Mouse (Mus musculus) macrophage (primary cell): Measurements from ENCODE around the gene Hoxa3. TPM values are rescaled to one million over a fixed set of nuclear protein-coding genes. Genes with fewer than 3 reads are reported as not detected.

Source experiments
- H3K27ac ChIP-seq: fragments of 350-480 bp; formaldehyde crosslinking; 2 replicates; pipeline ENCODE4 v1.9.0; 2021
- H3K36me3 ChIP-seq: fragments of 350-480 bp; formaldehyde crosslinking; 2 replicates; pipeline ENCODE4 v1.9.0; 2021; ENCODE audit errors: inconsistent target
- H3K4me3 ChIP-seq: fragments of 350-480 bp; formaldehyde crosslinking; 2 replicates; pipeline ENCODE4 v1.9.0; 2021; ENCODE audit errors: inconsistent target
- H3K79me2 ChIP-seq: fragments of 350-480 bp; formaldehyde crosslinking; 2 replicates; pipeline ENCODE4 v1.9.0; 2021; ENCODE audit errors: inconsistent target
- WGBS: methylation state at CpG from one replicate; pipeline ENCODE4 v1.1.7; 2026; ENCODE audit warnings: inconsistent platforms; ENCODE audit not compliant: missing documents; 5-methylcytosine and 5-hydroxymethylcytosine counted together
- polyA plus RNA-seq: library from polyadenylated mRNA; stranded (reverse); fragments of 250-400 nt; gene quantifications from 3 replicates; pipeline ENCODE4 v1.2.4, GENCODE M21; 2018; ENCODE audit warnings: inconsistent platforms

The Hoxa3 gene
- polyA plus RNA-seq, 1 experiment from 2014 or later, result 0.04 TPM

- no peaks in the 10 kb centered on the region for H3K79me2 ChIP-seq
- 85% methylated on average over 6 of the region's 6 CpGs for WGBS
- no peak overlapping the region for H3K27ac ChIP-seq
- no peak overlapping the region for H3K4me3 ChIP-seq
- H3K36me3 ChIP-seq, result no peaks in the 10 kb centered on the region
Observed at GRCm38 (mm10) chr6:52184668-52185067, 28.5 kb downstream of the Hoxa3 start.

- Histone ChIP-seq H3K79me2 (no peaks in the 10 kb centered on the region), H3K36me3 (no peaks in the 10 kb centered on the region), H3K4me3 (no peak overlapping the region), H3K27ac (no peak overlapping the region)
- WGBS, result 93% methylated on average over 10 of the region's 10 CpGs
Observed at GRCm38 (mm10) chr6:52183311-52184080, 29.6 kb downstream of the Hoxa3 start.

- Histone ChIP-seq H3K79me2 (no peaks in the 10 kb centered on the region), H3K4me3 (no peak overlapping the region), H3K36me3 (no peaks in the 10 kb centered on the region), H3K27ac (no peak overlapping the region)
- WGBS, result 100% methylated on average over 1 of the region's 1 CpGs
Observed at GRCm38 (mm10) chr6:52182793-52183192, 30.3 kb downstream of the Hoxa3 start.

GRCm38 (mm10) chr6:52182030-52182429 lies 31.1 kb downstream of the Hoxa3 start:
- H3K79me2 ChIP-seq, result no peaks in the 10 kb centered on the region
- no peak overlapping the region for H3K27ac ChIP-seq
- no peak overlapping the region for H3K4me3 ChIP-seq
- 100% methylated on average over 2 of the region's 2 CpGs for WGBS
- no peaks in the 10 kb centered on the region for H3K36me3 ChIP-seq

- no peaks in the 10 kb centered on the region for H3K36me3 ChIP-seq
- WGBS, result 100% methylated on average over 3 of the region's 3 CpGs
- no peak overlapping the region for H3K27ac ChIP-seq
- H3K79me2 ChIP-seq, result no peaks in the 10 kb centered on the region
- H3K4me3 ChIP-seq, result no peak overlapping the region
Observed at GRCm38 (mm10) chr6:52180726-52181125, 32.4 kb downstream of the Hoxa3 start.

- WGBS, result 96% methylated on average over 11 of the region's 11 CpGs
- Histone ChIP-seq H3K79me2 (no peaks in the 10 kb centered on the region), H3K36me3 (no peaks in the 10 kb centered on the region), H3K4me3 (no peak overlapping the region), H3K27ac (no peak overlapping the region)
Observed at GRCm38 (mm10) chr6:52180213-52180710, 32.9 kb downstream of the Hoxa3 start.

- Histone ChIP-seq H3K4me3 (no peak overlapping the region), H3K79me2 (no peaks in the 10 kb centered on the region), H3K27ac (no peak overlapping the region), H3K36me3 (no peaks in the 10 kb centered on the region)
- 93% methylated on average over 8 of the region's 10 CpGs for WGBS
Observed at GRCm38 (mm10) chr6:52179690-52180089, 33.4 kb downstream of the Hoxa3 start.

GRCm38 (mm10) chr6:52178918-52179665 lies 34.0 kb downstream of the Hoxa3 start:
- Histone ChIP-seq H3K79me2 (no peaks in the 10 kb centered on the region), H3K27ac (no peak overlapping the region), H3K36me3 (no peaks in the 10 kb centered on the region), H3K4me3 (no peak overlapping the region)
- 100% methylated on average over 4 of the region's 4 CpGs for WGBS

- WGBS, result 96% methylated on average over 9 of the region's 9 CpGs
- no peak overlapping the region for H3K4me3 ChIP-seq
Observed at GRCm38 (mm10) chr6:52177806-52178205, 35.3 kb downstream of the Hoxa3 start.

GRCm38 (mm10) chr6:52177061-52177735 lies 35.9 kb downstream of the Hoxa3 start, which contains the start of gene 5730596B20Rik:
Gene 5730596B20Rik, plus strand, starts transcription at chr6:52177498.
- 87% methylated on average over 36 of the region's 36 CpGs for WGBS
- no peak within 1 kb of the TSS for H3K27ac ChIP-seq
- no peak within 1 kb of the TSS for H3K4me3 ChIP-seq

More at GRCm38 (mm10) chr6:52177806-52178205, 35.3 kb downstream of the Hoxa3 start:
- H3K79me2 ChIP-seq, result no peaks in the 10 kb centered on the region
- H3K27ac ChIP-seq, result no peak overlapping the region
- H3K36me3 ChIP-seq, result no peaks in the 10 kb centered on the region

GRCm38 (mm10) chr6:52176391-52176790 lies 36.7 kb downstream of the Hoxa3 start:
- 95% methylated on average over 6 of the region's 6 CpGs for WGBS
- Histone ChIP-seq H3K36me3 (no peaks in the 10 kb centered on the region), H3K4me3 (no peak overlapping the region), H3K27ac (no peak overlapping the region), H3K79me2 (no peaks in the 10 kb centered on the region)

More at GRCm38 (mm10) chr6:52177061-52177735, 35.9 kb downstream of the Hoxa3 start, which contains the start of gene 5730596B20Rik:
- H3K36me3 ChIP-seq, result no peaks in the 10 kb centered on the region
- no peaks in the 10 kb centered on the region for H3K79me2 ChIP-seq

- 39% methylated on average over 19 of the region's 35 CpGs for WGBS
- H3K36me3 ChIP-seq, result no peaks in the 10 kb centered on the region
- H3K27ac ChIP-seq, result no peak overlapping the region
- no peak overlapping the region for H3K4me3 ChIP-seq
- no peaks in the 10 kb centered on the region for H3K79me2 ChIP-seq
Observed at GRCm38 (mm10) chr6:52175864-52176263, 37.3 kb downstream of the Hoxa3 start.

- Histone ChIP-seq H3K27ac (no peak overlapping the region), H3K4me3 (no peak overlapping the region), H3K79me2 (no peaks in the 10 kb centered on the region), H3K36me3 (no peaks in the 10 kb centered on the region)
- 67% methylated on average over 32 of the region's 41 CpGs for WGBS
Observed at GRCm38 (mm10) chr6:52174968-52175751, 38.0 kb downstream of the Hoxa3 start.

GRCm38 (mm10) chr6:52173648-52174047 lies 39.5 kb downstream of the Hoxa3 start:
- no peak overlapping the region for H3K27ac ChIP-seq
- H3K36me3 ChIP-seq, result no peaks in the 10 kb centered on the region
- 86% methylated on average over 2 of the region's 4 CpGs for WGBS
- H3K79me2 ChIP-seq, result no peaks in the 10 kb centered on the region
- H3K4me3 ChIP-seq, result no peak overlapping the region
